Mouse (Mus musculus) inflammation-experienced regulatory T-cells, adult 6 months (primary cell): ENCODE data around the gene Tlx2. TPM values are rescaled to one million over a fixed set of nuclear protein-coding genes. Genes with fewer than 3 reads are reported as not detected.

Source experiments
- ATAC-seq: one replicate; pipeline ENCODE4 v1.8.0; 2017
- polyA plus RNA-seq, 3 experiments: library from polyadenylated mRNA; unstranded; fragments of 100-300 nt; shearing (Covaris generic); gene quantifications; one replicate each; pipeline ENCODE4 v1.2.1; 2017

The Tlx2 gene
- not detected for polyA plus RNA-seq

DNA sequence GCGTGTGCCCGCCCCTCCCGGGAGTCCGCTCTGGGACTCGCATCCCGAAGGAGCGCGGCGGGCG is at the start of gene Tlx2:
Gene Tlx2, minus strand, starts transcription at position 47 of the 64 bp plus-strand sequence.
- ATAC-seq = no peak

DNA sequence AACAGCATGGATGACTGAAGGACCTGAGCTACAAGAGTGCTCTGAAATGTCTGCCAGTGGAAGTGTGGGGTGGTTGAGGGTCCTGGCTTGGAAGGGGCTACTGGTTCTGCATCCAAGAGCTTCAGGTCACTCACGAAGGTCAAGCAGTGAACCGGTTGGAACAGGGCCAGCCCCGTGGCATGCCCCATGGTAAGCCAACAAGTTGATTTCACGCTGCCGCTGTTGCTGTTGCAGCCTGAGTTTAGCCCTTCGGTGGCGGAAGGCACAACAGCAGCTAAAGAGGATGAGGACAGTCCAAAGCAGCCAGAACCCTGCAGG is 49.6 kb upstream of the Tlx2 start:
- no peak for ATAC-seq

DNA sequence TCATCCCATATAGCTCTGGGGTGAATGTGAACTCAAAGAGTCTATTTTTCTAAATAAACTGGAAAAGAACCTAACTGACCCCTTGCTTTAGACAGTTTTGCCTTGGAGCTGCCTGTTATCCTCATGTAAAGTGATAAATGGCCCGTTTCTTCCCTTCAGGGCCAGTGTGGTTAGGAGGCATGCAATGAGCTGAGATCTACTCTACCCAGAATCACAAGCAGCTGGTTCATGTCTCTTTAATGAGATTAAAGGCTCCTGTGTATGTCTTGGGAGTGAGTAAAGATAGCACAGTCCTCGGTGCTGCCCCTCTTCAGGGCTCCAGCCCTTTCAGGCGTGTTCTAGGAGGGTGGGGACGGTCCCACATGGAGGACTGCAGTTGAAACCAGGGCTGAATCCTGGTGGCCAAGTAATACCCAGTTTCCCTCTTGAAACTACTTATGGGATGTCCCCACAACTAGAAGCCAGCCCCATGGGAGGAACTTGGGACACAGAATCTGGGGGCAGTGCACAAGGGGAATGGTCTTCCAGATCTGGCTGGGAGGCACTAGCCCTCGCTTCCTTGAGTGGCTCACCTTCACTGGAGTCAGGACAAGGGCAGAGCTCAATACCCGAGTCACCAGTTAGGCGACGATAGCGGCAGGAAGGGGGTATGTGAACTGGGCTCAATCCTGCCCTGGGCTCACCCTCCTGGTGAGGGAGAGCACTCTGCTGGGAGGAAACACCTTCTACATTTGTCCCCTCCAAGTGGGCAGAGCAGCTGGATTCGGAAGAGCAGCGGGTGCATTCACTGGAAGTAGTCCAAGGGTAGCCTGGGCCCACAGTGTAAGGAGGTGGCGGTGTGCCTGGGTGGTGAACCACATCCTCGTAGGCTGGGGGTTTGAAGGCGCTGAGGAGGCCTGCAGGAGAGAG is 49.0 kb upstream of the Tlx2 start:
- no peak for ATAC-seq

DNA sequence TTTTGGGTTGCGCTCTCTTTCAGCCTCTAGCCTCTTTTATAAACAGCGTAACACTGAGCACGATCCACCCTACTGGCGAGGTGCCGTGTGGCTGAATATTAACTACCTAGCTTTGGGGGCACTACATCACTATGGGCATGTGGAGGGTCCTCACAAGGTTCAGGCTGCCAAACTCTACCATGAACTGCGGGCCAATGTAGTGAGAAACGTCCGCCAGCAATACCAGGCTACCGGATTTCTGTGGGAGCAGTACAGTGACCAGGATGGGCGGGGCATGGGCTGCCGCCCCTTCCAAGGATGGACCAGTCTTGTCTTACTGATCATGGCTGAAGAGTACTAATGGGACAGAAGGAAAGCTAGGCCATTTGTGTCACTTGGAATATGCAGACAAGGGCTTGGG is 48.3 kb upstream of the Tlx2 start:
- ATAC-seq = no peak

DNA sequence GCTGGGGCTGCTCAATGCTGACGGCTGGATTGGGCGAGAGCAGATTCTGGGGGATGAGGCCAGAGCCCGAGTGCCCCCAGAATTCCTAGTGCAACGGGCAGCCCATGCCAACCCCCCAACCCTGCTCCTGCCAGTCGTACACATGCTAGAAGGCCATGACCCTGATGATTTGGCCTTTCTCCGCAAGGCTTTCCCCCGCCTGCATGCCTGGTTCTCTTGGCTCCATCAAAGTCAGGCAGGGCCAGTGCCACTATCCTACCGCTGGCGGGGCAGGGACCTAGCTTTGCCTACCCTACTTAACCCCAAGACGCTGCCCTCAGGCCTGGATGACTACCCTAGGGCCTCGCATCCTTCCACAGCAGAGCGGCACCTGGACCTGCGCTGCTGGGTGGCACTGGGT is 47.5 kb upstream of the Tlx2 start:
- ATAC-seq = no peak

DNA sequence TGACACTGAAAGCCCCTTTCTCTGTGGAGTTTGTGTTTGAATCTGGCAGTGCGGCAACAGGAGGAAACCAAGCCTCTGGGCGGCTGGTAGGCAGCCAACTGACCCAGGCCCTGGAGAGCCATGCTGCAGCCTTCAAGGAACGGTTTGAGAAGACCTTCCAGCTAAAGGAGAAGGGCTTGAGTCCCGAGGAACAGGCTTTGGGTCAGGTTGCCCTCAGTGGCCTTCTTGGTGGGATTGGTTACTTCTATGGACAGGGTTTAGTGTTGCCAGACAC is 47.0 kb upstream of the Tlx2 start:
- no peak for ATAC-seq

DNA sequence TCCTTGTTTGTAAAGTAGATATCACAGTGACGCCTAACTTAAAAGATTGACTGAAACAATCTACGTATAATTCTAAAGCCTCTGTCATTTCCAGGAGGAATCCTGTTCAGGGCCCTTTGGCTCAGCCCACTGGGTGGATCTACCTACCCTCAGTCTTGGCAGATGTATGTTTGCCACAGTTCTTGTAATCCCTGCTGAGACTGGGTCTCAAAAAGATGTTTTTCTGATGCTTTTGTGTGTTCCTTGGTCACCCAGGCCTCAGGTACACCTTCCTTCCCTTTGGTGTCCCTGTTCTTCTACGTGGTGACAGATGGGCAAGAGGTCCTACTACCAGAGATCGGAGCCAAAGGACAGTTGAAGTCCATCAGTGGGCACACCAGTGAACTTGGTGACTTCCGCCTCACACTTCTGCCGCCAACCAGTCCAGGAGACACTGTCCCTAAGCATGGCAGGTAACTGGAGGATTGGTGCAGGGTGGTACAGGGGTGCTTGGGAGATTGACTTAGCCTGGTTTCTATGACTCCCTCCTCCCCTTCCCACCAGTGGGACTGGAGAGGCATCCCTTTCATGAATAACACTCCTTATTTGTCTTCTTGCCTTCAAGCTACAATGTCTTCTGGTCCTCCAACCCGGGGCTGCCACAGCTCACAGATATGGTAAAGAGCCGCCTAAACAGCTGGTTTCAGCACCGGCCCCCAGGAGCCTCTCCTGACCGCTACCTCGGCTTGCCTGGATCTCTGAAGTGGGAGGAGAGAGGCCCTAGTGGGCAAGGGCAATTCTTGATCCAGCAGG is 46.5 kb upstream of the Tlx2 start:
- ATAC-seq = no peak

DNA sequence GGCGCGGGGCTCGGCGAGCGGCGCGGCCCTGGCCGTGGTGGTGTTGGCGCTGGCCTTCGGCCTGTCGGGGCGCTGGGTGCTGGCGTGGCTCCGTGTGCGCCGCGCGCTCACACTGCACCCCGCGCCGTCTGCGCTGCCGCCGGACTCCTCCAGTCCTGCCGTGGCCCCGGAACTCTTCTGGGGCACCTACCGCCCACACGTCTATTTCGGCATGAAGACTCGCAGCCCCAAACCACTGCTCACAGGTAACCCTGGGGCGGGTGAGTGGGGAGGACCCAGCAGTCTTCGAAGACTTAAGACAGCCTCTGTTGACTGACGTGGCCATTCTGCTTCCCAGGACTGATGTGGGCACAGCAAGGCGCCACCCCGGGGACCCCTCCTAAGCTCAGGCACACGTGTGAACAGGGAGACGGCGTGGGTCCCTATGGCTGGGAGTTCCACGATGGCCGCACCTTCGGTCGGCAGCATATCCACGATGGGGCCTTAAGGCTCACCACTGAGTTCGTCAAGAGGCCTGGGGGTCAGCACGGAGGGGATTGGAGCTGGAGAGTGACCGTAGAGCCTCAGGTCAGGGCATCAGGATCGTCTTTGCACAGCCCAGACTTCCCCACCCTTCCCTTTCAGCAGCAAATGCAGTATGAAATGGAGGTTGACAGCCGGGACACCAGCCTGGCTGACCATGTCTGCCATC is 45.7 kb upstream of the Tlx2 start:
- ATAC-seq = peak; percentile 67

DNA sequence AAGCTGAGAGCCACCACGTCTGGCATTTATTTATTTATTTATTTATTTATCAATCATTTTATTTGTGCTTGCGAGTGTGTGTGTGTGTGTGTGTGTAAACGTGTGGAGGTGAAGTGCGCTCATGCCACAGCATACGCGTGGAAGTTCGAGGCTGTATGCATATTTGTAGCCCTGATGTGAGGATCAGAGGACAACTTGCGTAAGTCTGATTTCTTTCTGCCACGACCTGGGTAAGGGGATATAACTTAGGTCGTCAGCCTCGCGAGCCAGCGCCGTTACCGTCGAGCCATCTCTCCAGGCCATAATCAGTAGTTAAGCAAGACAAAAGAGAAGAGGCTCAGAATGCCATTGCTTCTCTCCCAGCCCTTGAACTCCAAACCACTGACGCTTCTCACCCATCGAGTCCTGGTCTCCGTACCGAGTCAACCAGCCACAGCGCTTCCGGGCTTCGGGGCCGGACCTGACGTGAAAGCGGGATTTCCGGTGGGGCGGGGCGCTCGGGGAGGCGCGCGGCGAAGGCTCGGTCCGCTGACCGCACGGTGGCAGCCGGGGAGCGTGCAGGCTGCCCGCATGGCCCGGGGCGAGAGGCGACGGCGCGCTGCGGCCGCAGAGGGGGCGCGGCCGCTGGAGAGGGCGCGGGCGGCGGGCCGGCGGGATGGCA is 45.0 kb upstream of the Tlx2 start, which contains the start of gene Mogs:
Gene Mogs, plus strand, starts transcription at position 486 of the 661 bp plus-strand sequence.
- peak; percentile 86 for ATAC-seq

DNA sequence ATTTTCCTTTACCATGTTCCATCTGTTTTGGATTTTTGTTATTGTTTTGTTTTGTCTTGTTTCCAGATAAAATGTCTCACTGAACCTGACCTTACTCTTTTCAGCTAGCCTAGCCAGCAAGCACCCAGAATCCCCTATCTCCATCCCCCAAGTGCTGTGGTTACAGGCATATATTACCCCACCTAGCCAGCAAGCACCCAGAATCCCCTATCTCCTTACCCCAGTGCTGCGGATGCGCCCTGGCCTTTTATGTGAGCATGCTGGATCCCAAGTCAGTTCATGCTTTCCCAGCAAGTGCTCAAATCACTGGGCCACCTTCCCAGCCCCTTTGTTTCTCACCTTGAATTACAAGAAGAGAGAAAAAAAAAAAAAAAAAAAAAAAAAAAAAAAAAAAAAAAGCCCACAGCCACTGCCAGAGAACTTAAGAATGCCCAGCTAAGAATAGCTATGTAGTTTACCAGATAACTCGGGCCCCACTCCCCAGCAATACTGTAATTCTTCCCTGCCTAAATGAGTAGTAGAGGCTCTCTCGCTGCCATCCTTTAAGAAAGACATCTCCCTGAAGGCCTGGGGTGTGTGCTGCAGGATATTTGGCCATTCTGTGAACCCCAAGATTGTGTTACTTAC is 41.5 kb upstream of the Tlx2 start:
- ATAC-seq = no peak

DNA sequence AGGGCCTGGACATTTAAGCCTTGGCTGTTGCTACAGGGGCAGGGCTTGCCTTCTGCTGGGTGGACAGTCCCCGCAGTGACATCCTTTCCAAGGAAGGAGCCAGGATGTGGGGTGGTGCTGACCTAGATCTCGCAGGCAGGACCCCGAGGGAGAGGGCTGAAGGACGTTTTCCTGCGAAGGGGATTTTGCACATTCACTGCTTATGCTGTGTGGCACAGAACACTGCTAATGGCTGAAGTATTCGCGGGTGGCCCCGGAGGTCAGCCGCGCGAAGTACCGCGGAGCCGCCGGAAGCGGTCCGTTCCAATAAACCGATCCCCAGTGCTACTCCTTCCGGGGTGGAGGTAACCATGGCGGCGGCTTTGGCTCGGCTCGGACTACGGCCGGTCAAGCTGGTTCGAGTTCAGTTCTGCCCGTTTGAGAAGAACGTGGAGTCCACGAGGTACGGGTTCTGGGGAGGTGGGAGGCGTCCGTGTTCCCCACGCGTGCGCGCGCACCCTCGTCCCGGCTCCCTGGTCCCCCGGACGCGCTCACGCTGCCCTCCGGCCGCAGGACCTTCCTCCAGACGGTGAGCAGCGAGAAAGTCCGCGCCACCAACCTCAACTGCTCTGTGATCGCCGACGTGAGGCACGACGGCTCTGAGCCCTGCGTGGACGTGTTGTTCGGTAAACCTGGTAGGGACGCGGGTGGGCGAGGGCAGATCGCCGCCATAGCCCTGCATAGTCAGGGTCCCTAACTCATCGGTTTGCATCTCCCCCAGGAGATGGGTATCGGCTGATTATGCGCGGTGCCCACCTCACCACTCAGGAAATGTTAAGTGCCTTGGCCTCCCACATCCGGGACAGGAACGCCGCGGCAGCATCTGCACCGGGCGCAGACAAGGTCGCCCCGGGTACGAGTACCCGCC is 38.9 kb upstream of the Tlx2 start, which contains the start of gene Mrpl53:
Gene Mrpl53, plus strand, starts transcription at position 279 of the 907 bp plus-strand sequence.
- peak; percentile 75 for ATAC-seq

DNA sequence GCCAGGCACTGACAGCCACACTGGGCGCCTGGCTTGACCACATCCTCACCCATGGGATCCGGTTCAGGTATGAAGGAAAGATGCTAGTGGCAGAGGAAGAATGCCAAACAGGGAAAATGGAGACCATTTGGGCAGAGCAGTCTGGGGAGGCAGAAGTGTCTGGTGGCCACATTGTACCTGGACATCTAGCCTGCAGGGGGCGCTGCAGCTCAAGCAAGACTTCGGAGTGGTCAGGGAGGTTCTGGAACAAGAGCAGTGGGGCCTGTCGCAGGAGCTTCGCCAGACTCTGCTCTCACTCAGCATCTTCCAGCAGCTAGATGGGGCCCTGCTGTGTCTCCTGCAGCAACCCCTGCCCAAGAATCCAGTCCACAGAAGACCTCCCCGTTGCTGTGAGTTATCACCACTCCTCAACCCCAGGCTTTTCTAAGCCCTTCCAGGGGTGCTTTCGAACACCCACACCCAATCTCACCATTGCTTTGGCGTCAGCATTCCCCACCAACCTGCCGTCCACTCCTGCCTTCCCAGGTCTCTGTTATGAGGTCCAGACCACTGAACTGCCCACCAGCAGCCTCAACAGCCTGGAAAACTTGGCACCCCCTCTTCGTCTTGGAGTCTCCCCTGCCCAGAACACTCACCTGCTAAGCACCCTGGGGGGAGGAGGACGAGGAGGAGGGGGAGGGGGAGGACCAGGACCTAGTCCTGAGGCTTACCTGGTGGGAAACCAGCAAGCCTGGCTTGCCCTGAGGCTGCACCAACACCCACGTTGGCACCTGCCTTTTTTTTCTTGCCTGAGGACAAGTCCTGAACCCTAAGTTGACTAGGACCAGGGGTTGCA is 37.7 kb upstream of the Tlx2 start:
- peak; percentile 53 for ATAC-seq

DNA sequence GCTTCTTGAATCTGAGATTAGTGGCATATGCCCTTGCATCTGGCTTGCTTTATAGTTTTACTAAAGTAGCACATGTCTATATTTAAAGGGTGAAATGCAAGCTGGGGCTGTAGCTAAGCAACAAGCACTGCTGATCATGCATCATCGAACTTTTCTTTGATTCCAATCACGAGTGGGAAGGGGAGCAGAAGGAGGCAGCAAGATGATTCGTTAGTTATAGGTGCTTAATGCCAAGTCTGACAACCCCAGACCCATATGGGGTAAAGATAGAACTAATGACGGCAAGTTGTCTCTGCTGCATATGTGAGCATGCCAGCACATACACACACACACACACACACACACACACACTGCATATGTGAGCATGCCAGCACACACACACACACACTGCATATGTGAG is 34.1 kb upstream of the Tlx2 start:
- ATAC-seq = no peak

DNA sequence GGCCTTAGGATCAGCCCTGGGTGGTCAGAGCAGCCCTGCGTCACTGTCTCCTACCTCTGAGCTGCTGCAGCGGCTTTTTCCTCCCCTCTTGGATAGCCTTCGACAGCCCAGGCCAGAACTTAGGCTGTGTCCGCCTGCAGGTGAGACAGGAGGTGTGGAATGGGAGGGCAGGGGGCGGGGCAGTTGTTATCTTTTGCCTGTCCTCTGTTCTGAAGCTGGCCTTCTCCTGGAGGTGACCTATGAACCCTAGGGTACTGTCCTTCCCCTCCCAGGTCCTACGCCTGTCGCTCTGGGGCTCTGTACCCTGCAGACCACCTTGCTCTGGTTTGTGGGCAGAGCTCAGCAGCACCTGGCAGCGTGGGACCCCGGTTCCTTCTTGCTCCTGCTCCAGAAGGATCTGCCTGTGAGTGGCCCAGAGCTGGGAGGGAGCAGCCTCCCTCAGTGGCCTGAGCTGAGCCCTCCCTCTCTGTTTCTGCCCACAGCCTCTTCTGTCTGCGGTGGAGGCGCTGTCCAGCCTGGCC is 33.1 kb upstream of the Tlx2 start:
- no peak for ATAC-seq

DNA sequence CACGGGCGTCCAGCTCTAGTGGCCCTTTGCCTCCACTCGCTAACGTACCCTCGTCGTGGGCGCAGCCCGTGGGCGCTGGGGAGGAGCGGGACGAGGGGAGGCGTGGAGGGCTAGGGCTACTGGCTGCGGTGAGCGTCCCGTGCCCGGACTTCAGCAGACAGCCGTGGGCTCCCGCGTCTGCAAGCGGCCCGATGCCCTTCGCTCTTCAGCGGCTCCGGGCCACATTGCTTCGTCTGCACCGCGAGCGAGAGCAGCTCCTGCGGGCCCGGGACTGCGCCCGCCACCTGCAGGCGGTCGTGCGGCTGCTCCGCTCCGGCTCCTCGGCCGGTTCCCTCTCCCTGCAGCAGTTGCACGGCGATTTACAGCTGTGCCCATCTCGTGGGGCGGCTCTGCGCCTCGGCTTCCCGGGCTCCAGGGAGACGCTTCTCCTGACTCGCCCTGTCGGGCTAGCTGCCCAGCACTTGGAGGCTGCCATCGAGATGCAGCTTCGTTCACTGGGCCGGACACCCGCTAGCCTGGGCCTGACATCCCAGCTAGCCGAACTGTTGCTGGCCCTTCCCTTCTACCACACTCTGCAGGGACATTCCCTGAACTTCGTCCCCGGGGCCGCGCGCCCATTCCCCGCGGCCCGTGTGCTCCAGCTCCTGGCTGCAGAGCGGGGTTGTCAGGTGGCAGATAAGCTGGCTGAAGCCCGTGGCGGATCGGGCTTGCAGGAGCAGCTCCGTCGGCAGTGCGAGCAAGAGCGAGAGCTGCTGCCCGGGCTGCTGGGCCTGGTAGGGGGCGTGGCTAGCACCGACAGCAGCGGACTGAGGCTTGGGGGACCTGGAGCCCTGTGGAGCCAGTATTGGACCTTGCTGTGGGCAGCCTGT is 31.8 kb upstream of the Tlx2 start:
- ATAC-seq = peak; percentile 75

DNA sequence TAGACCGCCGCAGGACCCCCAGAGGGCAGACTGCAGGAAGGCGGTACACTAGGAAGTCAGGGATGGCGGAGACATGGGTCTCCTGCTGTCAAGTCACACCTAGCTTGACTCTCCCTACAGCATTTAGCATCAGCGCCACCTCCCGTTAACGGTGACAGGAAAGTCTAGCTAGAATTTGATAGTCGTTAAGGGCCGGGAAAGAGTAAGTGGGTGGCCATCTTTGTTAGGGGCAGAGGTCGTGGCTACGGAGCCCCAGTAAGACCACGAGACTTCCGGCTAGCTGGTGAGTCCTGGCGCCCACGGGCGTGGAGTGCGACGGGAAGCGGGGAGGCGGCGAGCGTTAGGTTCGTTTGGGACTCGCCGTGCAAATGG is 31.2 kb upstream of the Tlx2 start, which contains the start of the genes Ccdc142 and Gm42688:
Gene Ccdc142, plus strand, starts transcription at position 286 of the 372 bp plus-strand sequence.
Gene Gm42688, plus strand, starts transcription at position 302 of the 372 bp plus-strand sequence.
- peak; percentile 91 for ATAC-seq

DNA sequence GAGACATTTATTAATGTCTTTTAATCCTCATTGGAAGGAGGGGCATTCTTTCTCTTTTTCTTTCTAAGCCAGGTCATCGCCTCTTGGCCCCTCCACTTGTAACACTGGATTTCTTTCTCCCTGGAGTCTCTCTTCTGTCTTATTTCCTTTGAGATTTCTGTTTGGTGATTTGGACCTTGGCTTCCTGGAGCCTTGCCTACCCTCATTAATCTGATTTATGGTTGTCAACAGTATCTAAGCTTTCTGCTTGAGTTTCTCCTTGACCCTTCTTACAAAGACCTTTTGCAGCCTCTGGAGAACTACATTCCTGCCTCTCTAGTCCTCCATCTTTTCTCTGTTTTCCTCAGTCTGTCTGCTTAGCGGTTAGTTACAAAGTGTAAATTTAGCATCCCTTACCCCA is 28.3 kb upstream of the Tlx2 start:
- no peak for ATAC-seq

DNA sequence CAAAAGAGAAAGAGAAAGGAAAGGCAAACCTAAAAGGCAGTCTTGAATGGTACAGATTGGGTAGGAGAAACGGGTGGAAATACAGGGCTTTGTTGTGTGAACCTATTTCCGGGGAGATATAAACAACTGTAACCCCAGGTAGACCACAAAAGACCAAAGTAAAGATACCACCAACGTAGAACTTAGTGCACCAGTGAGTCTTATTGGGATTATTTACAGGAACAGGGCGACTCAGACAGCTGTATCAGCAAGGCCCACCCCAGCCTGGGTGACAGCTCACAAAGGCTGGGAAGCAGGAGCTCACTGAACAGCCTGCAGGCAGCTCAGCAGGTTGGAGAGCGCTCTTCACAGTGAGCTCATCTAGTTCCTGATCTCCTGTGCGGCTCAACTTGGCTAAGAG is 25.9 kb upstream of the Tlx2 start:
- ATAC-seq = peak; percentile 98

DNA sequence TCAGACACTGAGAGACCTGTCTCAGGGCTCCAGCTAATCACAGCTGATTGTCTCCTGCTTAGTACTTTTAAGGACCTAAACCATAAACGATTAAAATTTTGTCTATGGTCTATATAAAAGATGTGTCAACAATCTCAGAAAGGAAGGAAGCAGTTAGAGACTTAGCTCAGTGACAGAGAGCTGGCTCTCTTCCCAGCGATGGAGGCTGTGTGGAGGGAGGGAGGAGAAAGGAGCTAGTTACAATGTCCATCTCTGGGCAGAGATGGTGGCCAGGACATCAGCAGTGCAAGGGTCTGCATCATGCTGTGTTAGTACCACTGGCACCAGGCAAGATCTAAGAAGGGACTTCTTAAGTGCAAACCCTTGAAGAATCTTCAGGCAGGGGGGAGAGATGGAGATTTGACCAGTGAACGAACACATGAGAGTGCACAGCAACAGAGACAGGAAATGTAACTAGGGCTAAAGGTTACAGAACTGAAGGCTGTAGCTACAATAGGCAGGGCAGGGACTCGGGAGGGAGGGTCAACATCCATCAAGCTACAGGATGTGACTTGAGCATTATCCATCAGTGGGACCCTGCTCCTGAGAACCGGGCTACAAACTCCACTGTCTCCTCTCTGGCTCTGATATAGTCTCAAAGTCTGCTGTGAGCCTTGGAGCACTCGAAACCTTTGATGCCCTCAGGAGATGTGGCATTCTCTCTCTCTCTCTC is 22.5 kb upstream of the Tlx2 start:
- no peak for ATAC-seq
